Mouse (Mus musculus): ENCODE measurements at regions not wholly inside any gene's neighbourhood (a gene's known extent, or its start where the extent isn't known, plus 50 kb on each side); places are given as distances from the start of the nearest gene placed in this dataset.
"Not testable (repeated sequence)": the region's sequence is repeated elsewhere in the genome, so short reads cannot be mapped to it uniquely, and the experiment has no call there.

- H3K27me3 ChIP-seq (ENCODE audit: control insufficient read depth, insufficient read depth, low read length) = no peaks in the 10 kb centered on the region
- H3K9me3 ChIP-seq (ENCODE audit: control insufficient read depth, low read length) = no peaks in the 10 kb centered on the region
- ATAC-seq (ENCODE audit: insufficient read depth) (no peak), DNase-seq (ENCODE audit: low read depth in 3 of 3, low spot score in 3 of 3) (no peak)
- no peak for TF ChIP-seq EP300 (IDR thresholded peaks at IDR 0.05; ENCODE audit: low read depth)
- TF ChIP-seq CTCF (IDR thresholded peaks at IDR 0.05; ENCODE audit: low read depth) = no peak
- no peak overlapping the region for H3K9ac ChIP-seq (replicated peaks)
- H3K36me3 ChIP-seq (replicated peaks; ENCODE audit: control insufficient read depth, insufficient read depth, low read depth) = no peaks in the 10 kb centered on the region
- H3K4me3 ChIP-seq (ENCODE audit: insufficient read depth in 1 of 2, low read depth in 2 of 2, low read length in 2 of 2) = no peak overlapping the region
- WGBS (ENCODE audit: insufficient replicate concordance) = 64% methylated on average over 7 of the region's 7 CpGs
- no peaks in the 10 kb centered on the region for H3K4me1 ChIP-seq (replicated peaks; ENCODE audit: control insufficient read depth in 2 of 2, insufficient read depth in 2 of 2, low read length in 1 of 2)
- no peak overlapping the region for H3K27ac ChIP-seq
- H3K4me2 ChIP-seq (ENCODE audit: low read depth) = no peak overlapping the region
These were observed 116.1 kb upstream of the Pfn2 start for GRCm38 (mm10) chr3:57963965-57964364.

- 62% methylated on average over 2 of the region's 2 CpGs for WGBS (ENCODE audit: insufficient replicate concordance)
- H3K36me3 ChIP-seq (replicated peaks; ENCODE audit: control insufficient read depth, insufficient read depth, low read depth); H3K4me2 ChIP-seq (ENCODE audit: low read depth); H3K9me3 ChIP-seq (ENCODE audit: control insufficient read depth, low read length); H3K9ac ChIP-seq (replicated peaks); H3K4me3 ChIP-seq (ENCODE audit: insufficient read depth in 1 of 2, low read depth in 2 of 2, low read length in 2 of 2); DNase-seq (ENCODE audit: low read depth in 3 of 3, low spot score in 3 of 3); ATAC-seq (ENCODE audit: insufficient read depth); H3K4me1 ChIP-seq (replicated peaks; ENCODE audit: control insufficient read depth in 2 of 2, insufficient read depth in 2 of 2, low read length in 1 of 2); H3K27ac ChIP-seq; H3K27me3 ChIP-seq (ENCODE audit: control insufficient read depth, insufficient read depth, low read length): not testable (repeated sequence)
These were observed 122.7 kb upstream of the Pfn2 start for GRCm38 (mm10) chr3:57970614-57971013.

GRCm38 (mm10) chr3:57972469-57973245 lies 124.8 kb upstream of the Pfn2 start:
- DNase-seq (ENCODE audit: low read depth in 3 of 3, low spot score in 3 of 3) (no peak), ATAC-seq (ENCODE audit: insufficient read depth) (no peak)
- TF ChIP-seq EP300 (IDR thresholded peaks at IDR 0.05; ENCODE audit: low read depth) (no peak), CTCF (IDR thresholded peaks at IDR 0.05; ENCODE audit: low read depth) (no peak)
- no peak overlapping the region for H3K9ac ChIP-seq (replicated peaks)
- no peaks in the 10 kb centered on the region for H3K4me1 ChIP-seq (replicated peaks; ENCODE audit: control insufficient read depth in 2 of 2, insufficient read depth in 2 of 2, low read length in 1 of 2)
- H3K4me2 ChIP-seq (ENCODE audit: low read depth) = no peak overlapping the region
- 51% methylated on average over 6 of the region's 6 CpGs for WGBS (ENCODE audit: insufficient replicate concordance)
- H3K27ac ChIP-seq = no peak overlapping the region
- H3K4me3 ChIP-seq (ENCODE audit: insufficient read depth in 1 of 2, low read depth in 2 of 2, low read length in 2 of 2) = no peak overlapping the region
- H3K27me3 ChIP-seq (ENCODE audit: control insufficient read depth, insufficient read depth, low read length) = no peaks in the 10 kb centered on the region
- no peaks in the 10 kb centered on the region for H3K9me3 ChIP-seq (ENCODE audit: control insufficient read depth, low read length)
- H3K36me3 ChIP-seq (replicated peaks; ENCODE audit: control insufficient read depth, insufficient read depth, low read depth) = no peaks in the 10 kb centered on the region

- no peak overlapping the region for H3K4me2 ChIP-seq (ENCODE audit: low read depth)
- no peak overlapping the region for H3K4me3 ChIP-seq (ENCODE audit: insufficient read depth in 1 of 2, low read depth in 2 of 2, low read length in 2 of 2)
- H3K9me3 ChIP-seq (ENCODE audit: control insufficient read depth, low read length) = no peaks in the 10 kb centered on the region
- no peak overlapping the region for H3K9ac ChIP-seq (replicated peaks)
- no peaks in the 10 kb centered on the region for H3K4me1 ChIP-seq (replicated peaks; ENCODE audit: control insufficient read depth in 2 of 2, insufficient read depth in 2 of 2, low read length in 1 of 2)
- no peaks in the 10 kb centered on the region for H3K36me3 ChIP-seq (replicated peaks; ENCODE audit: control insufficient read depth, insufficient read depth, low read depth)
- no peak overlapping the region for H3K27ac ChIP-seq
- ATAC-seq (ENCODE audit: insufficient read depth) (no peak), DNase-seq (ENCODE audit: low read depth in 3 of 3, low spot score in 3 of 3) (no peak)
- TF ChIP-seq CTCF (IDR thresholded peaks at IDR 0.05; ENCODE audit: low read depth) (no peak), EP300 (IDR thresholded peaks at IDR 0.05; ENCODE audit: low read depth) (no peak)
- H3K27me3 ChIP-seq (ENCODE audit: control insufficient read depth, insufficient read depth, low read length) = no peaks in the 10 kb centered on the region
- whole genome bisulfite sequencing (ENCODE audit: insufficient replicate concordance) = 55% methylated on average over 3 of the region's 3 CpGs
These were observed 125.7 kb upstream of the Pfn2 start for GRCm38 (mm10) chr3:57973546-57973945.

- Histone ChIP-seq H3K4me1 (replicated peaks; ENCODE audit: control insufficient read depth in 2 of 2, insufficient read depth in 2 of 2, low read length in 1 of 2) (no peaks in the 10 kb centered on the region), H3K4me2 (ENCODE audit: low read depth) (no peak overlapping the region), H3K27ac (no peak overlapping the region), H3K36me3 (replicated peaks; ENCODE audit: control insufficient read depth, insufficient read depth, low read depth) (no peaks in the 10 kb centered on the region), H3K9ac (replicated peaks) (no peak overlapping the region), H3K27me3 (ENCODE audit: control insufficient read depth, insufficient read depth, low read length) (no peaks in the 10 kb centered on the region), H3K4me3 (ENCODE audit: insufficient read depth in 1 of 2, low read depth in 2 of 2, low read length in 2 of 2) (no peak overlapping the region), H3K9me3 (ENCODE audit: control insufficient read depth, low read length) (no peaks in the 10 kb centered on the region)
- WGBS (ENCODE audit: insufficient replicate concordance) = 51% methylated on average over 5 of the region's 5 CpGs
- no peak for DNase-seq (ENCODE audit: low read depth in 3 of 3, low spot score in 3 of 3)
- ATAC-seq (ENCODE audit: insufficient read depth) = no peak
- TF ChIP-seq CTCF (IDR thresholded peaks at IDR 0.05; ENCODE audit: low read depth) = no peak
- TF ChIP-seq EP300 (IDR thresholded peaks at IDR 0.05; ENCODE audit: low read depth) = no peak
These were observed 127.5 kb upstream of the Pfn2 start for GRCm38 (mm10) chr3:57975379-57975778.

Measured in liver, embryonic 14.5 days (tissue).